Mouse (Mus musculus): ENCODE results near the gene Dppa2. TPM values are rescaled to one million over a fixed set of nuclear protein-coding genes. Genes with fewer than 3 reads are reported as not detected.
A peak's percentile ranks its signal among the peaks of the same experiment; 100 is the strongest.
"Not testable (repeated sequence)": the region's sequence is repeated elsewhere in the genome, so short reads cannot be mapped to it uniquely, and the experiment has no call there.

The Dppa2 gene
- total RNA-seq (2021): not detected in 2 replicates
- long read RNA-seq: 0 reads

DNA sequence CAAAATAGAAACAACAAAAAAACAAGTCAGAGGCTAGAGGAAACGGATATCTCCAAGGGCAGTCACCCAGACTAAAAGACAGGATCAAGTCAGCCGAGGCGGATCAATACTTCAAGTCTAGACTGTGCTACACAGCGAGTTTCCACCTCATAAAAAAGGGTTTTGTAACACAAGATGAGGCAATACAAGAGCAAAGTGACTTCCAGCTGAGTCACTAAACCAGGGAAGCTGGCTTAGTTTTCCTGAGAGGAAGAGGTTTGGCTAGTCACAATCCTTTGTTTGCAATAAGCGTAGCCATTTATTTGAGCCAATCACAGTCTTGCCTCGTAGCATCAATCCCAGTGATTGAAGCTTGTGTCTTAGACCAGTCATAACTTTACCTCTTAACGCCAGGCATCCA is at the start of gene Dppa2:
Gene Dppa2, plus strand, starts transcription at position 400 of the 400 bp plus-strand sequence.
- no peak for DNase-seq

DNA sequence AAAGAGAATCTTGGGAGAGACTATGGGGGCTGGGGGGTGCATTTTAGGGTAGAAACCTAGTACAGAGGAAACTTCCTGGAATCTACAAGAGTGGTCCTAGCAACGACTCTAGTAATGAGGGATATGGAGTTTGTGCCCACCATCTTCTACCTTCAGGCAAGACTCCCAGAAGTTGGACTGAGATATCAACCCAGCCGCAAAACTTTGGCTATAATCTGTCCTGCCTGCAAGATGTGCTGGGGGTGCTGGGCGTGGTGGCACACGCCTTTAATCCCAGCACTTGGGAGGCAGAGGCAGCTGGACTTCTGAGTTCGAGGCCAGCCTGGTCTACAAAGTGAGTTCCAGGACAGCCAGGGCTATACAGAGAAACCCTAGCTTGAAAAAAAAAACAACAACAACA is 49.1 kb upstream of the Dppa2 start:
- DNase-seq: no peak

DNA sequence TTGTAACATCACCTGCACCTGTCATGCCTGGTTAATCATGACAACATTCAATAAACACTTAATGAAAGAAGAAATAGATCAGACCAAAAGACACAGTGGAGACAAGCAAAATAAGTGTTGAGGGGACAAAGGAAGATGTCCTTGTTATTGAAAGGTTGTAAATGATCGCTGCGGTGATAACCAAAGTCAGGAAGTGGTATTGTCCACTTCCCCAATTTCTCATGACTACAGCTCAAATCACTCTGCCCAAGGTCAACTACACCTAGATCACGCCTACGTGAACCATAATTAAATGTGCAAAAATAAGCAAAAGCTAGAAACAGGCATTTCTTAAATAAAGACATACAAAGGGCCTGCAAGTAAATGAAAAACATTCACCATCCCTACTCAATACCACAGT is 44.2 kb upstream of the Dppa2 start:
- DNase-seq: no peak

DNA sequence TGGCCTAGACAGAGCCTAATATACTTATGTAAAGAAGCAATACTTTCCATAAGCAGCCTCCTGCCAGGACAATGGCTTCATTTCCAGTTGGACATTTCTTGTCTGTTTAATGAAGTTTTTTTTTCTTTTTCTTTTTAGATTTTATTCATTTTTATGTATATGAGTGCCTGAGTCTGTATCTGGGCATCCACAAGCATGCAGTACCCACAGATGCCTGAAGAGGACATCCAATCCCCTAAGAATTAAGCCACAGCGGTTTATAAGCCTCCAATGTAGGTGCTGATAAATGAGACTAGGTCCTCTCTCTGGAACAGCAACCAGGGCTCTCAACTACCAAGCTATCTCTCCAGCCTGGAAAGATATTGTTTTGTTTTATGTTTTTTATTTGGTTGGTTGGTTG is 40.8 kb upstream of the Dppa2 start:
- DNase-seq: no peak

DNA sequence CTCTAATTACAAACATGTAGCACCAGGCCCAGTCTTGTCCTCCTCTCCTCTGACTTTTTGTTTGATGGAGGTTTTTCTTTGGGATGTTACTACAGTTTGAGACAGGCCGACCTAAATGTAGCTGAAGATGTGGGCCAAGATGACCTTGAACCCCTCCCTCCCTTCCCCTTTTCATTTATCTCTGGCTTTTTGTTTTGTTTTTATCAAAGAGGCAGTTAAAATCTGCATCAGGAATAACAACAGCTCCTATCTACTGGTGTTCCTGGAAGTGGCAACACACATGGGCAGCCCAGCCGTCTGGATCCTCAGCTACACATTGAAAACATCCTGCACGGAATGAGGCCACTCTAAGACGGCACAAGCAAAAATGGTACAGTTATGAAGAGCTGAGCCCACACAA is 37.9 kb upstream of the Dppa2 start:
- DNase-seq: no peak

DNA sequence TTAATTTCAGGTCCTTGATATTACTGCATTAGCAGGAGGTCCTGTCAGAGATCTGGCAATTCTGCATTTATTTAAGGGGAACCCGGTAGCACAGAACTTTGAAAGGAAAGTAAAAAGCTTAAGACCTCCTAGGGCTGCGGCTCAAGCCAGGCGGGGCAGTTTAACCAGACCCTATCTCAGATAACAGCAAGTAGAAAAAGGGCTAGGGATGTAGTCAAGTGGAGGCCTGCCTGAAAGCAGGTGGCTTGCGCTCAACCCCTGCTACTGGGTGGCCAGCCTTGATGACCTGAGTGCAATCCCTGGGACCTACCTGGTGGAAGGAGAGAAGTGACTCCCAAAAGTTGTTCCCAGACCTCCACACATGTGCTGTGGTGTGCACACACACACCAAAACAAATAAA is 26.8 kb upstream of the Dppa2 start:
- no peak for DNase-seq

DNA sequence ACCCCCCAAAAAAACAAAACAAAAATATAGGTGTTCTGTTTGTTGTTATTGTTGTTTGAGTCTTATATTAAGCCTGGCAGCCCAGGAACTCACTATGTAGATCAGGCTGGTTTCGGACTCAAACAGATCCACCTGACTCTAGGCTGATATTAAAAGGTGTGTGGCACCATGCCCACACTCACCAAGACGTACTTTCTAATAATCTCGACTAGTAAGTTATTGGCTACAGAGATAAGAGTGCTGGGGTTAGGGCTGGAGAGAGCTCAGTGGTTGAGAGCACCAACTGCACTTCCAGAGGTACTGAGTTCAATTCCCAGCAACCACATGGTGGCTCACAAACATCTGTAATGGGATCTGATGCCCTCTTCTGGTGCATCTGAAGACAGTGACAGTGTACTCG is 22.8 kb upstream of the Dppa2 start:
- no peak for DNase-seq

DNA sequence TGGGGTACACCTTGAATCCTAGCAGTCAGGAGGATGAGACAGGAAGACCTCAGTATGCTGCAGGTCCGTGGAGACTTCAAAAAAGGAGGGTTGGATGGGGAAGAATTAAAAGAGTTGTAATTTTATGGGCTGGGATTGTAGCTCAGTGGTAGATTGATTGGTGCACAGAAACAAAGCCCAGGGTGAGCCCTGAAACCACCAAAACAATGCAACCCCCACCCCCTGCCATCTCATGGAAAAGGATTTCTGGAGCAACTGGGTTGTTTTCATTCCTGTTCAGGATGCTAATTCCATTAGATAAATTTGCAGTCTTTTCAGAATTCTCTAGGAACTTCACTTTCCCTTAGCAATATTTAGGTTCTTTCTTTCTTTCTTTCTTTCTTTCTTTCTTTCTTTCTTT is 20.9 kb upstream of the Dppa2 start:
- no peak for DNase-seq

DNA sequence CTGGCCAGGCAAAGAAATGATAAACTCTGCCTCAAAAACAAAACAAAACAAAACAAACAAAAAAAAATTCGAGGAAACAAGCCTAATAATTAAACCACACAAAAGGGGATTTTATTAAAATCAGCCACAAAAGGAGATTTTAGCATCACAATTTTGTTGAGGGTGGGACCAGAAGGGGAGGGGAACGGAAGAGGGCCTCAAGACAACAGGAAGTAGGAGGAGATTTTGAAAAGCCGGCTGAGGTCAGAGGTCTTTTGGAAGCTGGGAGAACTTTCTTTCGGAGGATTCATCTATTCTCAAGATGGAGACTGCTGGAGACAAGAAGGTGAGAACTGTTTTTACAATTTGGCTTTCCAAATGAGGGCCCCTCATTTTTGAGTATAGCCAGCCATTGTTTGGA is 20.2 kb upstream of the Dppa2 start, which contains the start of gene Dppa4:
Gene Dppa4, plus strand, starts transcription at position 217 of the 400 bp plus-strand sequence.
- DNase-seq: no peak

DNA sequence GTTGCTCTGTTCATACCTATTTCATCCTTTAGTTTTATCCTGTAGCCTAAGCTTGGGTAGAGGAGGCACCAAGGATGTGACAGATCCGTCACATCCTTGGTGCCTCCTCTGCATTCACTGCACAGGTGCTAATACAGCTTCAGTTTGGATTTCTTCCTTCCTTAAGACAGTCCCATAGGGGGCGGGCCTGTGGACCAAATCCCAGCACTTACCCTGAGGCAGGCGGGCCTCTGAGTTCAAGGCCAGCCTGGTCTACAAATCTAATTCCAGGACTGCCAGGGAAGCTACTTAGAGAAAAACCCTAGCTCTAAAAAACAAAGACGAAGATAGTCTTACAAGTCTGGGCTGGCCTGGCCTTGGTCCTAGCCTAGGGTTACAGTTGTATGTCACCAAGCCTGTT is 18.2 kb upstream of the Dppa2 start:
- DNase-seq: no peak

DNA sequence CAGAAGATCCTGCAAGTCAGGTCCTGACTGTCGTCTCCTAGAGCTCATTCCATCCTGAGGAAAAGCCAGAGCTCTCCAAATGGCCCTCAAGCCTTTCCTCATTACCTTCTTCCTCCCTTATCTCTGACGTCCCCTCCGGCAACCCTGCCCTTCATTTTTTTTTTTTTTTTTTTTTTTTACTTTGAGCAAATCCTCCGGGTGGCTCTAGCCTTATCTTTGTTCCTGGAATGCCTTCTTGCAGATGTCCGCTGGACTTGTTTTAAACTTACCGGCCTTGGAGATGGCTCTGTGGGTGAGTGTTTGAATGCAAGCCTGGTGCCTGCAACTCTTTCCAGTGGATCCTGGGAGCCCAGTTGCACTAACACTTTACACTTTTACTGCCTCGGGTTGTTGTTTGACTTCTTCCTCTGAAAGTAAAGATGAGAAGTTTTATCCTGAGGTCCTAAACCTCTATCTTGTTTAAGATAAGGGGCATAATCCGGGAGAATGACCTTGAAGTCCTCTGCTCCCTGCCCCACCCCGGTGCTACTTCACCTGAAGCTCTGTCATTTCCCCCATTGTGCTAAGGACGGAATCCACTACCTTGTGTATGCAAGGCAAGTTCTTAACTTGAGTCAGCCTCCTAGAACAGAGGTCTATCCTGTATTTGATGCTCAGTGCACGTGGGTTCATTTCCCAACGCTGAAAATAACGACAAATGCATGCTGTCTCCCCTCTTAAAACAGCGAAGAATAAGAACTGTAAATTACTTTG is 6.1 kb upstream of the Dppa2 start:
- DNase-seq: no peak

DNA sequence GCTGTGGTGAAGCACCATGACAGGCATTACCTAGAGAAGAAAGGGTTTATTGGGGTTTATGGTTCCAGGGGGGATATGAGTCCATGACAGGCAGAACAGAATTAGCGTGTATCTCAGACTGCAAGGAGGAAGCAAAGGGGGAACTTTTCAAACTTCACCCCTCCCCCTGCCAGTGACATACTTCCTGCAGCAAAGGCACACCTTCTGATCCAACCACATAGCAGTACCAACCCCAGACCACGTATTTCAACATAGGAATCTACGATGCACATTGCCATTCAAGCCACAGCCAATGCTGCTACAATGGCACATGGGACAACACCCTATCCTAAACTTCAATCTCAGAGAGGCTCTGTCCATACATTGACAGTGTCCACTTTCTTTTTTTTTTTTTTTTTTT is 3.8 kb upstream of the Dppa2 start:
- no peak for DNase-seq

DNA sequence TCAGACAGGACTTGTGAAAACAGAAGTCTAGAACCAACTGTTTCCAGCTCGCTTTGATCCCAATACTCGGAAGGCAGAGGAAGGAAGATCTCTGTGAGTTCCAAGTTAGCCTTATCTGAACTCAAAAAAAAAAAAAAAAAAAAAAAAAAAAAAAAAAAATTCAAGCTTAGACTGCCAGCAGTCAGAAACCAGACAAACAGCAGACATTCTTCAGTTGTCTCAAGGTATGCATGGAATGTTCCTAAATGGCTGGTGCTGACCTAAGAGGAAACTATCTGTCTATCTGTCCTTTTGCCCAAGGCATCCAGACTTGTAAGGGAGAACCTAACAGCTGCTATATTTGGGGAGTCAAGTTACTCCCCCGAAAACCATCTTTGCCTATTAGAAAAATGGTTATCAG is 275 bp downstream of the Dppa2 start:
- DNase-seq: no peak

DNA sequence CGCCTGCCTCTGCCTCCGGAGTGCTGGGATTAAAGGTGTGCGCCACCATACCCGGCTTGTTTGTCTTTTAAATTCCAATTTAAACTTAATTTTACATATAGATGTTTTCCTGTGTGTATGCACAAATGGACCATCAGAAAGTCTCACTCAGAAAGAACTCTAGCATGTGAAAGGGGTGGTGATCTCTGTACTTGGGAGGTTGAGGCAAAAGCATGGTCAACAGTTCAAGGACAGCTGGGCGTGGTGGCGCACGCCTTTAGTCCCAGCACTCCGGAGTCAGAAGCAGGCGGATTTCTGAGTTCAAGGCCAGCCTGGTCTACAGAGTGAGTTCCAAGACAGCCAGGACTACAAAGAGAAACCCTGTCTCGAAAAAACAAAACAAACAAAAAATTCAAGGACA is 5.2 kb downstream of the Dppa2 start:
- DNase-seq: not testable (repeated sequence)

DNA sequence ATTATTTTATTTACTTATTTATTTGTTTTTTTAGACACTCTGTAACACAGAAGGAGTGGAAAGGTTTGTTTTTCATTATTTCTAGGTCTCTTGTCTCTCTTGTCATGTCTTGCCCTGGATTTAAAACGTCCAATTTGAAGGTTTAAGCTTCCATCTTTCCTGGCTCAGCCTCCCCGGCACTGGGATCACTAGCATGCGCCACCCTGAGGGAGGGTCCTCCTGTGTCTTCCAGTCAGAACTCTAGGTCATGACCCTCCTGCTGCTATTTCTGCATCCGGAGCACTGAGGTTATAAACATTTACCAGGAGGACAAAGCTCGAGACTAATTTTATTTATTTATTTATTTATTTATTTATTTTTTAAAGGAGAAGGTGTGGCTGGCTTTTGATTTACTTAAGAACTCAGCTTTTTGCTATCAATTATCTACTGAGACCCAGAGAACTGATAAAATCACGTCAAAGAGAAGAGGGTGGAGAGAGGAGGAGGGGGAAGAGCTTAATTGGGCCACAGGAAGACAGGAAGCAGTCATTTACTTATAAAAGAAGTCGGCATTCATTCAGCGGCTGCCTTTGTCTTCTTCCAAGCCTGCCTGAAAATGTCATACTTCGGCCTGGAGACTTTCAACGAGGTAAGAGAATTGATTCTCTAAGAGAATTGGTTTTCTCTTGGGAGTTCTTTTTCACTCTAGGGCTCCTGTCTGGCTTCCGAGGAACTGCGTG is 6.4 kb downstream of the Dppa2 start:
- DNase-seq: no peak

DNA sequence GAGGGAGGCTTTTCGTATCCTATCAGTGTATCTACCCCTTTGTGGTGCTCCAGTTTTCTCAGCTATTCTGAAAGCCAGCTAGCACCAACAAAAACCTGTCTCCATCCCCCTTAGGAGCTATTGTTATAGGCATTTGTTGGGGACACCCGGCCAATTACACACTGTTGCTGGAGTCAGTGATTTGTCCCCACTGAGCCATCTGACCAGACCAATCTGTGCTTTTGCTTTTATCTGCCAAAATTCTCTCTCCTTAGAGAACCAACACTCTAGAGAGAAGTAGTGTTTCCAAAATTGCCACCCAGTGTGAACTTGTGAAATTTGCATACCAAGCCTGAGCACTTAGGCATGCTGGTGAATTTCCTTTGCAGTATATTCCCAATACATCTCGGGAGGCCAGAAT is 11.6 kb downstream of the Dppa2 start:
- no peak for DNase-seq

DNA sequence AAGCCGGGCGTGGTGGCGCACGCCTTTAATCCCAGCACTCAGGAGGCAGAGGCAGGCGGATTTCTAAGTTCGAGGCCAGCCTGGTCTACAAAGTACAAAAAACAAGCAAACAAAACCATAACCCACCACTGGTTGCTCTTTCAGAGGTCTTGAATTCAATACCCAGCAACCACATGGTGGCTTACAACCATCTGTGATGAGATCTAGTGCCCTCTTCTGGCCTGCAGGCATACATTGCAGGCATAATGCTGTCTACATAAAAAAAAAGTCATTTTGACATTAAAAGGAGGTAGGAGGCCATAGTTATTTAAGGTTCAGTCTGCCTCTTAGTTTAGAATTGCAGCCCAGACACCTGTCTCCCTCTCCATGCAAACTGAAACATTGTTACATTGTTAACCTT is 17.1 kb downstream of the Dppa2 start:
- no peak for DNase-seq

DNA sequence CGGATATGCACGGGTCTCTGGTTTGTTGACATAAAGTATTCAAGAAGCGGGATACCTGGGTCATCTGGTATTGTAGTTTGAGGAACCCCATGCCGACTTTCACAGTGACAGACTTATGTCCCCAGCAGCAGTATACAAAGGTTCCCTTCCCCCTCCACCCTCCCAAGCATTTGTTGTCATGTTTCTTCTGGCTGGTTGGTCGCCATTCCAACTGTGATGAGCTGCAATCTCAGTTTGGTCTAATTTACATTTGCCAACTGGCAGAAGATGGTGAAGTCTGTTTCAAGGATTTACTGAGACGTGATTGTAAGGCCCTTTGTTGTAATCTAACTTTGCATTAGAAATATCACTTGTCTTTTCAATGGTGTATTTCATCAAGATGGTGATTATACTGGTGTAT is 19.4 kb downstream of the Dppa2 start:
- no peak for DNase-seq

DNA sequence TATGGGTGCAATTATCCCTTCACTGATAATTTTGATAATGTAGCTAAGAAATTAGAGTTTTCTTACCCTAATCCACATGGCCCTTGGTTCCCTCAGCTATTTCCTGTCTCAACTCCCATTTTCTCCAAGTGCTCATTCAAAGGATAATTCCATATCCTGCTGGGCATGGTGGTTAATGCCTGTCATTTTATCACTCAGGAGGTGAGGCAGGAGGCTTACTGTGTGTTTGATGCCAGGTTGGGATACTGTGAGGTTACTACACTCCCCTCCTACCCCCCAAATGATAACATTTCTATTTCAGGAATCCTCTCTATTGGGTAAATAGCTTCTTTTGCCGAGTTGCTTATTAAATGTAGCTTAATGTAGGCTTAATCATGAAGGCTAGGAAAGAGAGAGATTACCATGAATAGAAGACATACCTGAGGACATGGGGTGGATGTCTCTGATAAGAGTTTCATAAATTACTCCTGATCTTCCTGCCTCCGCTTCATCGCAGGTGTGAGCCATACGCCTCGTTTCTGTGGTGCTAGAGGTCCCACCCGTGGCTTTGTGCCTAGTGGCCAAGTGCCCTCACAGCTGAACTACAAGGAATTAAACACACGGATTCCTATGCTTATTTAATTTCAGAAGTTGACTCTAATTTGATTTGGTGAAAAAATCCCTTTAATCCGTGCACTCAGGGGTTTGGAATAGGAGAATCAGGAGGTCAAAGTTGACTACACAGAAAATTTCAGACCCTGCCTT is 20.1 kb downstream of the Dppa2 start:
- no peak for DNase-seq

DNA sequence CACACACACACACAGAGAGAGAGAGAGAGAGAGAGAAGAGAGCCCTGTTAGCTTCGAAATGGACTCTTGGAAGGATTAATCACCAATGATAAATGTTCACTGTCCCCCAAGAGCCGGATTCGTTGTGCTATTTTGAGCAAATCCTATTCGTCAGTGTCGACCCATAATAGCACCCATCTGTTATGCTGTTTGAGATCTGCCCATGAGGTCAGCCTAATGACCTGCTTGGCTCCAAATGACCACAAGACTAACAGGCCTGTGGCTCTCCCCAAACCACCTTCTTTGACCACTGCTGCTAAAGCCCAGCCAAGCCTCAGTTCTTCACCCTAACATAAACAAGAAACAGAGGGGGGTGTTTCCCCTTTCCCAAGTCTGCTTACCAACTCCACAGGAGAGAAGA is 23.2 kb downstream of the Dppa2 start:
- DNase-seq: no peak

DNA sequence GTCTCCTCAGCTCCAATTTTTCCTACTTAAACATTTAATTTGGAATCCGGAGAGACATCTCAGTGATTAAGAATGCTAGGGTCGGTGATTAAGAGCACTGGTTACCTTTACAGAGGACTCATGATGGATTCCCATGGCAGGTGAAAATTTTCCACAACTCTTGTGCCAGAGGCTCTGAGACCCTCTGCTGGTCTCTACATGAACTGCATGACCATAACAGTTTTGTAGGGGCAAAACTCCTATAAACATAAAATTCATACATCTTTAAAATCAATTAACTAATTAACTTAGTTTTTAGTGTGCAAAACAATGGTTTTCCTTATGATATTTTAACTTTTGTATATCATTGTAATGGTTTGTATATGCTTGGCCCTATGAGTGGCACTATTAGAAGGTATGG is 24.7 kb downstream of the Dppa2 start:
- DNase-seq: no peak

DNA sequence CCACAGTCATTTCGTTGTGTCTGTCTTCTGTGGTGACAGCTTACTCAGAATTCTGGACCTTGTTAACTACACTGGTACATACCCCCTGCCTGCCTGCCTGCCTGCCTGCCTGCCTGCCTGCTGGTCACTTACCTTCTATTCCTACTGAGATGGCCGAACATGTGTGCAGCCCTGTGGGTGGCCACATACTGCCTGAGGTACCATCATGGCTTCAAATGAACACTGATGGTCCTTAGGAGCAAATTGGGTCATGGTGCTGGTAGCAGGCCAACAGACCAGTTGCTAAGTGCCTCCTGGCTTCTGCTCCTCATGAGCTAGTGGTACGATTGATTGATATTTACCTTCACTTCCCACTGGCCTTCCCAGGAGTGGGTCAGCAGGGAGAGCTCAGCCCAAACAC is 28.1 kb downstream of the Dppa2 start:
- peak; percentile 4 for DNase-seq

DNA sequence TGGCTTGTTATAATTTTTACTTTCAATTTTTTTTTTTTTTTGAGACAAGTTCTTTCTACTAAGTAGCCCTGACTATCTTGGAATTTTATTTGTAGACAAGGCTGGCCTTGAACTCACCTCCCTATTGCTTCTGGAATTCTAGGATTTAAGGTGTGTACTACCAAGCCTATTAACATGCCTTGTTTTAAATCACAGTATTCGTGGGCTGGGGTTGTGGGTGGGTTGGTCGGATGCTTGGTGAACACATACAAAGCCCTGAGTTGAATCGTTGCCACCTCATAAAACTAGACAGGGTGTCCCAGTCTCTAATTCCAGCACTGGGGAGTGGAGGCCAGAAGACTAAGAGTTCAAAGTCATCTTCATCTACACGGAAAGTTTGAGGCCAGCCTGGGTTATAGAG is 31.6 kb downstream of the Dppa2 start:
- no peak for DNase-seq
